Mouse (Mus musculus) megakaryocyte, embryonic 14.5 days (primary cell): Measurements from ENCODE around the gene Xirp1. TPM values are rescaled to one million over a fixed set of nuclear protein-coding genes. Genes with fewer than 3 reads are reported as not detected.
A peak's percentile ranks its signal among the peaks of the same experiment; 100 is the strongest.

Experiments
- H3K27me3 ChIP-seq: replicated peaks from 2 replicates; pipeline ENCODE3; 2012; ENCODE audit warnings: inconsistent platforms
- H3K36me3 ChIP-seq: replicated peaks from 2 replicates; pipeline ENCODE3; 2012; ENCODE audit warnings: low read length, inconsistent platforms, mixed read lengths
- H3K4me1 ChIP-seq: 2 replicates; pipeline ENCODE4 v1.6.1; 2012; ENCODE audit warnings: inconsistent platforms
- H3K4me3 ChIP-seq: replicated peaks from 2 replicates; pipeline ENCODE3; 2012; ENCODE audit warnings: moderate library complexity, mild to moderate bottlenecking, inconsistent platforms
- H3K9me3 ChIP-seq: 2 replicates; pipeline ENCODE4 v1.6.1; 2012; ENCODE audit warnings: inconsistent platforms
- FLI1 ChIP-seq: IDR thresholded peaks from 2 replicates; pipeline ENCODE4 v1.6.1; 2012; ENCODE audit warnings: low read length, inconsistent platforms, mixed read lengths
- GATA1 ChIP-seq: IDR thresholded peaks from 3 replicates; pipeline ENCODE4 v1.6.1; 2012; ENCODE audit warnings: mixed read lengths, low read length, inconsistent platforms, borderline replicate concordance
- polyA plus RNA-seq: library from polyadenylated mRNA; stranded (reverse); fragments of >175 nt; gene quantifications from 2 replicates; pipeline ENCODE4 v1.2.3, GENCODE M21; 2012; ENCODE audit warnings: low replicate concordance; ENCODE audit not compliant: insufficient read depth

Gene Xirp1
- polyA plus RNA-seq, 1 experiment, result not detected

DNA sequence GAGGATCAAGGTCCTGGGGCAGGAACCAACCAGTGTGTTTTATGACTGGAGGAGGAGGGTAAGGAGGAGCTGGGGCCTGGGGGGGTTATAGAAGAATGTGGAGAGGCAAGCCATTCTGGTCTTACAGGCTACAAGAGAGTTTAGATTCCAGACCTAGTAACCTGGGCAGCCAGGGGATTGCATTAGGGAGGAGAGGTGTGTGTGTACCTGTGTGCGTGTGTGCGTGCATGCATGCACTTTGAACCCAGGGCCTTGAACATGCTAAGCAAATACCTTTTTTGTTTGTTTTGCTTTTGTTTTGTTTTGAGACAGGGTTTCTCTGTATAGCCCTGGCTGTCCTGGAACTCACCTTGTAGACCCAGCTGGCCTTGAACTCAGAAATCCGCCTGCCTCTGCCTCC lies 13.5 kb downstream of the Xirp1 start:
- peaks cover 45% of the 10 kb centered on the region for H3K4me1 ChIP-seq
- no peak overlapping the region for H3K4me3 ChIP-seq
- TF ChIP-seq GATA1 (no peak), FLI1 (no peak)
- H3K36me3 ChIP-seq, result no peaks in the 10 kb centered on the region
- peaks cover 28% of the 10 kb centered on the region for H3K27me3 ChIP-seq
- H3K9me3 ChIP-seq, result peaks cover 14% of the 10 kb centered on the region

DNA sequence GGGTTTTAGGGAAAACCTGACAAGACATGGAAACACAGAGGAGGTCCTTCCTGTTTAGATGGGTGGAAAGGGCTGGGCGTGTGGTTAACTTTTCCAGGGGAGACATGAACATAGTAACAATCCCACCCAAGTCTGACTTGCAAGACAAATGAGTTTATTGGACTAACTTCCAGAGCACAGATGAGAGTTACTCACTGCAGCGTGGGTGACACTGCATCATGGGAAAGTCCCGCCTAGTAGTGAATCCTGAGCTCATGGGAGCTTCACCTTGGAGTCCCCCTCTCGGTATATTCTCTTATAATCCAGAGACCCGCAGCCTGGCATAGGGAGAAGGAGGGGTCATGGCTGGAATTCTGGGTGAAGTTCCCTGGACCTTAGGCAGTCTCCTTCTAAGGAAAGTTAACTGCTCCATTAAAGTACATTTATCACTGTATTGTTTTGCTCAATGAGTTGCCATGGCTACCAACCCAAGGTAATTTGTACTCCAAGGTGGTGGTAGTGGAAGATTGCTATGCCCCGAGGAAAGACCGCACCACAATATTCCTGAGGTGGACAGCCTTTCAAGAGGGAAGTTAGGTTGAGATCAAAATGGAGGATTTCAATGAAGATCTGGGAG lies 14.1 kb downstream of the Xirp1 start:
- no peaks in the 10 kb centered on the region for H3K36me3 ChIP-seq
- H3K27me3 ChIP-seq, result peaks cover 22% of the 10 kb centered on the region
- H3K4me3 ChIP-seq, result no peak overlapping the region
- TF ChIP-seq FLI1, result no peak
- no peak for TF ChIP-seq GATA1
- H3K9me3 ChIP-seq, result peaks cover 14% of the 10 kb centered on the region
- H3K4me1 ChIP-seq, result peaks cover 43% of the 10 kb centered on the region

DNA sequence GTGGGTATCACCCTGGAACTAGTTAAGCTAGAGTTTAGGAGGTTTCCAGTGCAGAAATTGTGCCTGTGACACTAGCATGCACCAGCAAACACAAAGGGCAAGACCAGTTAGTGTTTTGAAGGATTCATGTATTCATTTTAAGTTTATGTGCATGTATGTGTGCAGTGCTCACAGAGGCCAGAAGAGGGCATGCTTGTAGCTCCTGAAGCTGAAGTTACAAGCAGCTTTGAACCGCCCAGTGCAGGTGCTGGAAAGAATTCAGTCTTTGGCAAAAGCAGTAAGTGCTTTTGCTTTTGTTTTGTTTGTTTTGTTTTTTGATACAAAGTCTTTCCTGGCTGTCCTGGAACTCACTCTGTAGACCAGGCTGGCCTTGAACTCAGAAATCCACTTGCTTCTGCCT lies 15.6 kb downstream of the Xirp1 start:
- H3K27me3 ChIP-seq, result peaks cover 12% of the 10 kb centered on the region
- H3K4me1 ChIP-seq, result peaks cover 38% of the 10 kb centered on the region
- H3K9me3 ChIP-seq, result peaks cover 14% of the 10 kb centered on the region
- H3K4me3 ChIP-seq, result no peak overlapping the region
- TF ChIP-seq GATA1, result no peak
- TF ChIP-seq FLI1, result no peak
- H3K36me3 ChIP-seq, result no peaks in the 10 kb centered on the region

DNA sequence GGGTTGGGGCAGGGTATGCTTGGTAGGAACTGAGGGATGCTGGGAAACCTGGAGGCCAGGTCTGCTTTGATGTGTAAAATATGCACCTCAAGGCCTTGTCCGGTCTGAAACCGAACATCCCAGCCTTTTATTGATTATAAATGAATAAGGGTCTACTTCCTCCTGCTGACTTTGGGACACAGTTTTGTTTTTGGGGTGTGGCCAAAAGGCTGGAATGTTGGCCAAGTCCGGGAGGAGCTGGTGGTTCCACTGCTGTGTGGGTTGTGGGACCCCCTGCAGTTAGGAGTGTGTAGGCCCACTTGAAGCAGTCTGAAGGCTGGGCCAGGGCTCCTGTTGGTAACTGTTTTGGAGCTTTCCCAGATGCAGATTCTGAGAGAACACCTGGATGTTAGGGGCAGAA lies 17.5 kb downstream of the Xirp1 start:
- H3K4me3 ChIP-seq, result no peak overlapping the region
- H3K9me3 ChIP-seq, result peaks cover 14% of the 10 kb centered on the region
- H3K27me3 ChIP-seq, result peaks cover 2% of the 10 kb centered on the region
- no peaks in the 10 kb centered on the region for H3K36me3 ChIP-seq
- H3K4me1 ChIP-seq, result peaks cover 41% of the 10 kb centered on the region
- TF ChIP-seq GATA1, result no peak
- TF ChIP-seq FLI1, result no peak

DNA sequence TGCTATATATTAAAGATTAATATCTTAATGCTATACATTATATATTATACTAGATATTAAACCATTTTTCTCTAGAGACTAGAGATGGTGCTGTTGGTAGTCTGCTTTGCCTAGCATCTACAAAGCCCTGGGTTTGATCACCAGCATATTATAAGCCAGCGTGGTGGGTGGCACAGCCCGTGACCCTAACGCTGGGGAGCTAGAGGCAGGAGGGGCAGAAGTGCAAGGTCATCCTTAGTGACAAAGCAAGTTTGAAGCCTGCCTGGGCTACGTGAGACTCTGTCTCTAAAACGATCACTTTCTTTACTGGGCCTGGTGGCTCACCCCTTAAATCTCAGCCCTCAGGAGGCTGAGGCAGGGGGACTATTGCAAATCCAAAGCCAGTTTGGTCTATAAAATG lies 20.5 kb downstream of the Xirp1 start:
- Histone ChIP-seq H3K4me3 (peak overlapping the region; percentile 75), H3K4me1 (peaks cover 54% of the 10 kb centered on the region), H3K36me3 (no peaks in the 10 kb centered on the region), H3K27me3 (no peaks in the 10 kb centered on the region), H3K9me3 (peaks cover 9% of the 10 kb centered on the region)
- no peak for TF ChIP-seq FLI1
- no peak for TF ChIP-seq GATA1

DNA sequence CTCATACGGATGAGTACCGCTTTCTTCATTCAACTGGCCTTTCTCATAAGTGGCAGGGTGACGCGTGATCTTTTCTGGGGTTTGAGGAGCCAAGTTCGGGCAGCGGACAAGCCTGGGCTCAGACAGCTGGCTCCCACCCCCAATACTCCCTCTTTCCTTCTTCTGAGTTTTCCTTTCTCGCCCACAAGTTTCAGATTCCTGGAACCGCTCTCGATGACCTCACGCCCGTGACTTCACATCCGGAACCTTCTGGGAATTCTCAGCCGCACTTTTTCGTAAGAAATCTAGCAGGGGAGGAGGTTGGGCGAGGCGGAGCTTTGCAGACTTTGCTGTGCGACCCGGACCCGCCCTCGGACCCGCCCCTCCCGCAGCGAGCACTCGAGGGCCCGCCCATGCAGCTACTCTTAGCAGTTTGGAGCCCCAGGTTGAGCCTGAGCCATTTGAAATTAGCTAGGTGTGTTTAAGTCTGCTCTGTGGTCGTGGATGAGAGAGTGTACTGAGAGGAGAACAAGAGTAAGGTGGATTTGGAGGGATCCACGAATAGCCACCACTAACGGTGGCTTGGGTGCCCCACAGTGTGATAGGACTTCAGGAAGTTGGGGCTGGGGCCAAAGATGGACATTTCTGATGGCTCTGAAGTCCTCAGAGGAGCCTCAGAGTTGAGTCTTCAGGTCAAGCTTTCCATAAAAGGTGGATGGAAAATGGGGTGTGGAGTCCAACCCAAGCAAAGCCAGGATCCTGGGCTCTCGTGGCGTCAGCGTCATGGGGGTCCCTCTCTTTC lies 21.3 kb downstream of the Xirp1 start:
- H3K27me3 ChIP-seq, result no peaks in the 10 kb centered on the region
- H3K4me3 ChIP-seq, result peak overlapping the region; percentile 92
- 0 out of 2 replicates have a peak, but pooled peaks cover 2% of the 10 kb centered on the region for H3K9me3 ChIP-seq
- no peaks in the 10 kb centered on the region for H3K36me3 ChIP-seq
- H3K4me1 ChIP-seq, result peaks cover 54% of the 10 kb centered on the region
- TF ChIP-seq GATA1 (no peak), FLI1 (no peak)

DNA sequence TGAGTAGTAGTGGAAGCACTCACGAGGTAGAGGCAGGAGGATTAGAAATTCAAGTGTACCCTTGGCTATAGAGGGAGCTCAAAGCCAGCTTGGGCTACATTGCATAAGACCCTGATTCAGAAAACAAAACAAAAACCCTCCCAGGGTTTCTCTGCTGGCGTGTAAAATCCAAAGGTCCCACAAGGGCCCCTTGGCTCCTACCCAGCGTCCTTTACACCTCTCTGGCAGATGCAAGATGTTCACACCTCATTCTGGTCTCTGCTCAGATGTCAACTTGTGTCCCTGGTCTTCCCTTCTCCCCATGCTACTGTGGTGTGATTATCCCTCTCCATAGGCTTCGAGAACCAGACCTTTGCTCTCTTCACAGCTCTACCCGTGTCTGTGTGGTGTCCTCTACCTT lies 22.6 kb downstream of the Xirp1 start:
- no peaks in the 10 kb centered on the region for H3K36me3 ChIP-seq
- H3K9me3 ChIP-seq, result no peaks in the 10 kb centered on the region
- TF ChIP-seq FLI1, result no peak
- no peak for TF ChIP-seq GATA1
- H3K4me3 ChIP-seq, result no peak overlapping the region
- peaks cover 58% of the 10 kb centered on the region for H3K4me1 ChIP-seq
- H3K27me3 ChIP-seq, result no peaks in the 10 kb centered on the region

DNA sequence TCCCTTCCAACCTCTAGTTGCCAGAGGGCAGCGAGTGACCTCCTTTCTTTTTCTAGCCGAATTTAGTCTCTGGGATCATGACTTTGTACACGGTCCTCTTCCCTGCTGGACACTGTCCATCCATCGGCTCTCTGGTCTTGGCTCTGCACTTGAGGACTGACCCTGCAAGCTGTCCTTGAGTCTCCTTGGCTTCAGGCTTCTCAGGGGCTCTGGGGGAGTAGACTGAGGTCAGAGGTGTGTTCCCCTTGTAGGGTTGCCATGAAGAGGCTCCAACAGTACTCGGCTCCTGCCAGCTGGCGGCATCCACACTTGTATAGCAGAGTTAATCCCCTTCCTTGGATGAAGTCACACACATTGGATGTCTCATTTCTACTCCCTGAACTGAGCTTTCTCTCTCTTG lies 23.8 kb downstream of the Xirp1 start:
- H3K4me1 ChIP-seq, result peaks cover 63% of the 10 kb centered on the region
- no peak for TF ChIP-seq GATA1
- no peak for TF ChIP-seq FLI1
- no peak overlapping the region for H3K4me3 ChIP-seq
- H3K9me3 ChIP-seq, result no peaks in the 10 kb centered on the region
- H3K27me3 ChIP-seq, result no peaks in the 10 kb centered on the region
- no peaks in the 10 kb centered on the region for H3K36me3 ChIP-seq

DNA sequence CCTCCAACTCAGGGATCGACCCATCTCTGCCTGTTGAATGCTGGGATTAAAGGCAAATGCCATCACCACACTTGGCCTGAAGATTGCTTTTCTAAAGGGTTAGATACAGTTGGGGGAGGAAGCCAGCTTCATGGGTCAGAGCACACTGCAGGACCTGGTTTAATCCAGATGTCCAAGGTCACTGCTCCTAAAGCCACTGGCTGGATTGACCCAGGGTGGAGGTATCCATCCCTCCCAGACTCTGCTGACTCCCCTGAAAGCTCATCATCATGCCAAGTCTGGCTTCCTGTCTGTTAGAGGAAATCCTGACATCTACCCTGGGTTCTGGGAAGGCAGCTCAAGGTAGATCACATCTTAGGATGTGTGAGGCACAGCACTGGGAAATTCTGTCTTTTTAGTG lies 24.6 kb downstream of the Xirp1 start:
- no peaks in the 10 kb centered on the region for H3K9me3 ChIP-seq
- peaks cover 67% of the 10 kb centered on the region for H3K4me1 ChIP-seq
- no peak overlapping the region for H3K4me3 ChIP-seq
- TF ChIP-seq FLI1 (no peak), GATA1 (no peak)
- H3K36me3 ChIP-seq, result no peaks in the 10 kb centered on the region
- peaks cover 3% of the 10 kb centered on the region for H3K27me3 ChIP-seq

DNA sequence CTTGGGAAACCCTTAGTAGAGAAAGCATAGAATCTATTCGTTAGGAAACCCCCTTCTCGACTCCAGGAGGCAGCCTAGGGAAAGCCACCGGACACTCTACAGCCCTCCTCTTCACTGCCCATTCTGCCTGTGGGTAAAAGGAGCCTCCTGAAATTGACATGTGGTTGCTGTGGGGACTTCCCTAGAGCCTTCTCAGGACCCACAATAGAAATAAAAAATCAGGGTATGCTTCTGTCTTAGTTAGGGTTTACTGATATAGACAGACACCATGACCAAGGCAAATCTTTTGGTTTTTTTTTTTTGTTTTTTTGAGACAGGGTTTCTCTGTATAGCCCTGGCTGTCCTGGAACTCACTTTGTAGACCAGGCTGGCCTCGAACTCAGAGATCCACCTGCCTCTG lies 27.3 kb downstream of the Xirp1 start:
- Histone ChIP-seq H3K27me3 (peaks cover 3% of the 10 kb centered on the region), H3K4me1 (peaks cover 71% of the 10 kb centered on the region), H3K36me3 (no peaks in the 10 kb centered on the region), H3K9me3 (no peaks in the 10 kb centered on the region), H3K4me3 (no peak overlapping the region)
- no peak for TF ChIP-seq GATA1
- TF ChIP-seq FLI1, result no peak
